Mouse (Mus musculus) urinary bladder, adult 2 months (tissue): ENCODE data around the gene Plcb2. TPM values are rescaled to one million over a fixed set of nuclear protein-coding genes. Genes with fewer than 3 reads are reported as not detected.

Experiments used
- DNase-seq: peaks from one replicate; pipeline ENCODE4 v3.0.0; 2022; ENCODE audit warnings: low spot score
- polyA plus RNA-seq: library from polyadenylated mRNA; depleted of rRNA; stranded (reverse); fragments of >200 nt; gene quantifications from 2 replicates; pipeline ENCODE4 v1.2.3, GENCODE M21; 2012

Plcb2 gene
- polyA plus RNA-seq, 1 experiment = 2.6 TPM

- DNase-seq = no peak
Observed at GRCm38 (mm10) chr2:118687791-118688190, 40.4 kb downstream of the Plcb2 start.

GRCm38 (mm10) chr2:118686693-118687092 lies 41.5 kb downstream of the Plcb2 start:
- no peak for DNase-seq

GRCm38 (mm10) chr2:118685088-118685487 lies 43.1 kb downstream of the Plcb2 start:
- DNase-seq = no peak

DNA sequence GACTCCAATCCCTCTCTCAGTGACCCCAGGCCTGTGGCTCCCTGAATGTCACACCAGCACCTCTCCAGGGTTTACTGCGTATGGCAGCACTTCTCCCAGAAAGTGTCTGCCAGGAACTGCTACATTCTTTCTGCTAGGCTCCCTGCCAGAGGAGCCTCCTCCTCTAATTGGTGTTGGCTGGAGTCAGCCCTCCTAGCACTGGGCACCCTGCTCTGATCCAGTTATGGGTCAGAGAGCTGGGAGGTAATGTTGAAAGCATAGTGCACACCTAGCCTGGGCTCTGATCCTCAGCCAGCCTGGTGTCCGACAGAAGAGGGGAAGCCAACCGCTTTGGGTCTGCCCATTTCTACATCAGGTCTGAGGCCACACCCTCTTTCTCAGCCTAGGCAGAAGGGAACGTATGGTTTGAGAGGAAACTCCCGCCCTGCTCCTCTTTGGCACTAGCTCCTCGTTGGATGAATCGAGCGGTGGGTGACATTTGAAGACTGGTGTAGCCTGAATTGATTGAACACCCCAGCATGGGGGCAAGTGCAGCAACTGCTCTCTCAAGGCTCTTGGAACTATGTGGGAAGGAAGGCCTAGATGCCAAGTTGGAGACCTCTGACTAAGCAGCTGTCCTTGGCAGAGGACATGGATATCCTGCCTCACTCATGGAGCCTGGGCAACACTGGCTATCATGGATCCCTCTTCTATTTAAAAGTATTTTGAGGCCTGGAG lies 45.5 kb downstream of the Plcb2 start:
- no peak for DNase-seq

GRCm38 (mm10) chr2:118680926-118681325 lies 47.3 kb downstream of the Plcb2 start:
- DNase-seq = no peak

DNA sequence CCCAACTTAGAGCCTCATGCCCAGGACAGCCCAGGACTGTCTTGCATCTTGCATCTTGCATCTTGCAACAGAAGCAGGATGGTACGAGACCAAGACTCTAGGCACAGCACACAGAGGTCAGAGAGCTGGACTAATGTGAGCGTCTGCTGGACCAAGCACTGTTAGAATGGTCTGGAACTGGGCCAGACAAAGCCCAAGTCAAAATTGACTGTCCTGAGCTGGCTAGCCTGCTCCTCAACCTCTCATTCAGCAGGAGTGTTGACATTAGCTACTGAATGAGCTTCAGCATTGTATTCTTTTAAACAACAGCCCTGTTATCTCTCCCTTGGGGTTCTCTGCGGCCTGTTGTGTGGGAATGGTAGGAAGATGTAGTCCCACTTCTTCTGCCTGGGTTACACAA lies 48.7 kb downstream of the Plcb2 start:
- no peak for DNase-seq

- DNase-seq = no peak
Observed at GRCm38 (mm10) chr2:118677817-118678216, 50.4 kb downstream of the Plcb2 start.

GRCm38 (mm10) chr2:118676839-118677741 lies 51.1 kb downstream of the Plcb2 start:
- peak; percentile 58 for DNase-seq

DNA sequence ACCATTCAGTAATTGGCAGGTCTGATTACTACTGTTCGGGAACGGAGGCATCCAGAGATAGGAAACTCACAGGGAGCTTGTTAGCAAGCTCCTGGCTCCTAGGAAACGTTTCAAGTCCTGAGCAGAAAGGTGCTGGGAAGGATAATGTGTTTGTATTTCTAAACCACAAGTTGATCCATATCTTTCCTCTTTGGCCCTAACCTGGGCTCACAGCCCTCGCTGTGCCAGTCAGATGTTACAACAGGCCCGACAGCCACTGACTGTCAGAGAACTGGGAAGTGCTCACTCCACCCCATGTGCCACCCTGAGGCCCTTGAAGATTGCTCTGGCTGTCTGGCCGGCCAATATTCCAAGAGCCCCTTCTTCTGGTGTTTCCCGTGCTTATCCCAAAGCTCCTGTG lies 53.7 kb downstream of the Plcb2 start:
- no peak for DNase-seq

DNA sequence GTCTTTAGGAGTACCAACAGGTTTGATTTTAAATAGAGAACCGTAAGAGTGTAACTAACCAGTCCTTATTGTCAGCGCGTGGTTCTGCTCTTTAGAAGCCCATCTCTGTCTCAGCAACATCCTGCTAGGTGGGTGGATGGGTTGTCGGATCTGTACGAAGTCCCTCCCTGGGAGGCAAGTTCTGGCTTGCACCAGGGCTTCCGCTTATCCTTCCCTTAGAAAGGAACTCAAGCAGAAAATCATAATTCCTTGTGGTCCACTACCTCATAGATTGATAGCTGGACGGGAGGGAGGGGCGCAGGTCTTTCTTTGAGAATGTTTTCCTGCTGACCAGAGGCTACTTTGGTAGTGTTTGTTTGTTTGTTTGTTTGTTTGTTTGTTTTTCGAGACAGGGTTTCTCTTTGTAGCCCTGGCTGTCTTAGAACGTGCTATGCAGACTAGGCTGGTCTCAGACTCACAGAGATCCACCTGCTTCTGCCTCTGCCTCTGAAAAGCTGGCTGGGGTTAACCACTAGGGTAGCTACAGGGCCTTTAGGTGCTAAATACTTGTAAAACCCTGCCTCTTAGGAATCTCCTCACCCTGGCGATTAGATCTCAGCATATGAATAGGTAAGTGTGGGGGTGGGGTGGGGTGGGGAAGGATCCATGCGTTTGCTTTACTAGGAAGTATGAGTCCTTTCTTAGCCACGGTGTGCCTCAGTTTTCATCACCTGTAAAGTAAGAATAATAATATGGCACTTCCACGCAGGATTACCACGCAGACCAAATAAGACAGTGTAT lies 54.4 kb downstream of the Plcb2 start:
- no peak for DNase-seq

DNA sequence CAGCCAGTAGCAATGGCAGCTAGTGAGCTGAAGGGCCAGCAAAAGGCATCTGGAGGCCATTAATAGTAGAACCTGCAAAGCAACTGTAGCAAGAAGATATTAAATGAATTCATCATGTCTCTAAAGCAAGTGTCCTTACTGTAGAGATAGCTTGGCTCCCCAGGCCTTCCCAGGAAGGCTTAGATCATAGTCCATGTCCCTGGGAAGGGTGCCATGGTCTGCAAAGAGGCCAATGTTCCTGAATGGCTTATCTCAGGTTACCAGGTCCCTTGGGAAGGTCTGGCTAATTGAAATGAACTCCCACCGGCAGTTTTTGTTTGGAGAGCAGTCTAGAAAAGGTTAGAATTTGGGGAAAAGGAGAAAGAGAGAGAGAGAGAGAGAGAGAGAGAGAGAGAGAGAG lies 56.5 kb downstream of the Plcb2 start:
- no peak for DNase-seq

DNA sequence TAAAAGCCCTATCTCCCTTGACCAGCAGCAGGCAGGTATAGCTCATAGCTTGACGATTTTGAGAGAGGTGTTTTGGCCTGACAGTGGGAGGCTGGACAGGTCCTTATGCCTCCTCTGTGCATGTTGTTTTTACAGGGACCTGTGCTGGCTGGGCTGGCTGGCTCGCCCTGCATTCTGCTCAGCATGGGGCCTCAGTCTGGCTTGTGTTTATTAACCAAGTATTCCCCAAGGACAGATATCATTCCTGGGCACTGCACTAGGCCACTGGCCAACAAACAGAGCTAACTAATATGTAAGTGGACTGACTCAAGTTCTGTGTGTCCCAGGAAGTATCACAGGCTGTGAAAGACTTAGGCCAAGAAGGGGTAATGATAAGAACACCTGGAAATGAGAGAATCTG lies 58.5 kb downstream of the Plcb2 start:
- no peak for DNase-seq

GRCm38 (mm10) chr2:118669245-118669644 lies 59.0 kb downstream of the Plcb2 start:
- DNase-seq = no peak

DNA sequence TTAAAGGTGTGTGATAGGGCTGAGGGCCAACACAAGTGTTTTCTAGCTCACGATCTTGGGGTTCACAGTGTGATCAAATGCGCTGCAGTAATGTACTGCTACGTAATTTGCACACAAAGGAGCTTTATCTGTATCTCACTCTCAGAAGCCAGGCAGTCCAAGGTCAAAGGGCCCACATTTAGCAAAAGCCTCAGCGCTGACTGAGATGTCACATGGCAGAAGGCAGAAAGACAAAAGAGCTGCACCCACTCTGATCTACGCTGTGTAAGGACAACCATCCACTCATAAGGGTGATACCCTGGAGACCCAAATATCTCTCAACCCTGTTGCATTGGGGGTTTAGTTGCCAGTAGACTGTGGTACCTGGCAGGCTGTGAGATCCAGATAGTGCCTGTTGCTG lies 61.1 kb downstream of the Plcb2 start:
- DNase-seq = no peak

GRCm38 (mm10) chr2:118665616-118666015 lies 62.6 kb downstream of the Plcb2 start:
- no peak for DNase-seq

GRCm38 (mm10) chr2:118664975-118665516 lies 63.2 kb downstream of the Plcb2 start:
- DNase-seq = no peak

GRCm38 (mm10) chr2:118663804-118664766 lies 64.2 kb downstream of the Plcb2 start:
- peak; percentile 72 for DNase-seq

DNA sequence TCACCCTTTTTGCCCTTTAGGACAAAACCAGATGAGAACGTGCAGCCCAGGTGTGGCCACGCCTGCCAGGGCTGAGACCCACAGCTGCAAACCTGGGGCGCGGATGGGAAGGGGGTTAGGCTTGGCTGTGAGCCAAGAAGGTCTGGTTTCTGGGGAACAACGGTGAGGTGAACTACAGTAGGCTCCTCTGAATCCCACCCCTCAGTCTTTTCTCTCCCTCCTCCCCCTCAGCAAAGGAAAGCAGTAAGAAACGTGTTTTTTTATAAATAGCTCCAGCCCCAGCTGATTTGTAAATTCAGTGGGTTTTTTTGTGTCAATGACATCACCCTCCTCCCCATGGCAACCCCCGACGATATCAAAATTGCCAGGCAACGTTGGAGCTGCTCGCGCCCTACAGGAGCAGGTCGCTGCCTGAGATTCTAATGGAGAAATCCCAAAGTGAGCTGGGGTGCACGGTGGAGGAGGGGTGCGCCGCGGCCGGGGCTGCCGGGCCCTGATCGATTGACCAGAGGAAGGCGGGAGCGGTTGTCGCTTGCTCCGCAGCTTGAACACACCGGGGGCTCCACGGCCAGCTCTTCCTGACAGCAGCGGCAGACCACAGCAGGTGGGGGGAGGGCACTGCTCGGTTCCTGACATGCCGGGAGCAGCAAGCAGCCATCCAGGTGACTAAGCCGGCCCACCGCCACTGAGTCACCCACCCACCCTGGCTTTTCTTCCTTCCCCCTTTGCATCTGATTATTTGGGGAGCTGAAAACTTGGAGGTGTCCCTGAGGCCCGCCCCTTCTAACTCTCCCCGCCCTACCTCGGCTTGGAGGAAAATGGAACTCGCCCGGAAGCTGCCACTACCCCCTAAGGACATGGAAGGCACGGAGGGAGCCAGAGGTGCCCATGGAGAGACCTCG lies 65.1 kb downstream of the Plcb2 start, which contains the start of gene Pak6:
TSS of gene Pak6 (plus strand) at position 402 of the 902 bp plus-strand sequence.
- peak; percentile 43 for DNase-seq

DNA sequence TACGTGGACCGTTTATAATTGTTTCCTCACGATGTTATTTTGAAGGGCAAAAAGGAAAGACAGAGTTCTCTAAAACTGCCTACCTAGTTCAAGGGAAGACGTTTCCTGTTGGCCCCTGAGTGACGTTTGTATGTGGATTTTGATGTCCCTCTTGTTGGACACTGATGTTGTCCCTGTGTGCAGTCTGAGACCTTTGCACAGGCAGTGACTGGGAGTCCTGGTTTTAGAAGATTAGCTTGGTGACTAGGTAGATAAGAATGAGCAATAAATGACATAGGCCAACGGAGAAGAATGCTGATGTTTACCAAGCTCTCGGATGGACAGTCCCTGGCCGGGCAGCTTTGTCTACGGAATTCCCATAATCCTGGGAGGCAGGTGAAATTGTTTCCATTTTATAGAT lies 66.3 kb downstream of the Plcb2 start:
- no peak for DNase-seq
